Mouse (Mus musculus): ENCODE measurements around the gene Dhx32.

Gene Dhx32

GRCm38 (mm10) chr7:133782717-133783435 is at the start of gene Dhx32:
TSS of gene Dhx32 (minus strand) at chr7:133782726.
- in situ Hi-C loops (cut with MboI; ENCODE audit: unreplicated experiment in 2 of 2), result loop anchor here in 1 of 2 experiments (25.0 kb wide), 1 partner anchor 746 kb away; no protein-coding TSS in a partner anchor

GRCm38 (mm10) chr7:133829579-133829978 is 47.1 kb upstream of the Dhx32 start:
- in situ Hi-C loops (cut with MboI; ENCODE audit: unreplicated experiment in 2 of 2), result loop anchor here in 1 of 2 experiments (25.0 kb wide), 1 partner anchor 1908 kb away; no protein-coding TSS in a partner anchor

- in situ Hi-C loops (cut with MboI; ENCODE audit: unreplicated experiment in 2 of 2), result loop anchor here in 1 of 2 experiments (25.0 kb wide), 1 partner anchor 1909 kb away; no protein-coding TSS in a partner anchor
Measured at GRCm38 (mm10) chr7:133828514-133828913, 46.0 kb upstream of the Dhx32 start.

- in situ Hi-C loops (cut with MboI; ENCODE audit: unreplicated experiment in 2 of 2), result no loop called here
Measured at GRCm38 (mm10) chr7:133824579-133824978, 42.1 kb upstream of the Dhx32 start.

- in situ Hi-C loops (cut with MboI; ENCODE audit: unreplicated experiment in 2 of 2), result no loop called here
Measured at GRCm38 (mm10) chr7:133823751-133824150, 41.2 kb upstream of the Dhx32 start.

- in situ Hi-C loops (cut with MboI; ENCODE audit: unreplicated experiment in 2 of 2), result no loop called here
Measured at GRCm38 (mm10) chr7:133813331-133813730, 30.8 kb upstream of the Dhx32 start.

- in situ Hi-C loops (cut with MboI; ENCODE audit: unreplicated experiment in 2 of 2), result no loop called here
Measured at GRCm38 (mm10) chr7:133812927-133813326, 30.4 kb upstream of the Dhx32 start.

- in situ Hi-C loops (cut with MboI; ENCODE audit: unreplicated experiment in 2 of 2), result no loop called here
Measured at GRCm38 (mm10) chr7:133805614-133806175, 23.2 kb upstream of the Dhx32 start.

GRCm38 (mm10) chr7:133801823-133802222 is 19.3 kb upstream of the Dhx32 start:
- in situ Hi-C loops (cut with MboI; ENCODE audit: unreplicated experiment in 2 of 2), result no loop called here

- in situ Hi-C loops (cut with MboI; ENCODE audit: unreplicated experiment in 2 of 2), result loop anchor here in 1 of 2 experiments (25.0 kb wide), 1 partner anchor 763 kb away; no protein-coding TSS in a partner anchor
Measured at GRCm38 (mm10) chr7:133799928-133800327, 17.4 kb upstream of the Dhx32 start.

GRCm38 (mm10) chr7:133794720-133795119 is 12.2 kb upstream of the Dhx32 start:
- in situ Hi-C loops (cut with MboI; ENCODE audit: unreplicated experiment in 2 of 2), result loop anchor here in 1 of 2 experiments (25.0 kb wide), 1 partner anchor 757 kb away; no protein-coding TSS in a partner anchor

- in situ Hi-C loops (cut with MboI; ENCODE audit: unreplicated experiment in 2 of 2), result loop anchor here in 1 of 2 experiments (25.0 kb wide), 1 partner anchor 756 kb away; no protein-coding TSS in a partner anchor
Measured at GRCm38 (mm10) chr7:133793248-133794131, 11.0 kb upstream of the Dhx32 start.

- in situ Hi-C loops (cut with MboI; ENCODE audit: unreplicated experiment in 2 of 2), result loop anchor here in 1 of 2 experiments (25.0 kb wide), 1 partner anchor 755 kb away; no protein-coding TSS in a partner anchor
Measured at GRCm38 (mm10) chr7:133792771-133793170, 10.2 kb upstream of the Dhx32 start.

- in situ Hi-C loops (cut with MboI; ENCODE audit: unreplicated experiment in 2 of 2), result loop anchor here in 1 of 2 experiments (25.0 kb wide), 1 partner anchor 753 kb away; no protein-coding TSS in a partner anchor
Measured at GRCm38 (mm10) chr7:133790608-133791229, 8.2 kb upstream of the Dhx32 start.

- in situ Hi-C loops (cut with MboI; ENCODE audit: unreplicated experiment in 2 of 2), result loop anchor here in 1 of 2 experiments (25.0 kb wide), 1 partner anchor 753 kb away; no protein-coding TSS in a partner anchor
Measured at GRCm38 (mm10) chr7:133790171-133790570, 7.6 kb upstream of the Dhx32 start.

- in situ Hi-C loops (cut with MboI; ENCODE audit: unreplicated experiment in 2 of 2), result loop anchor here in 1 of 2 experiments (25.0 kb wide), 1 partner anchor 751 kb away; no protein-coding TSS in a partner anchor
Measured at GRCm38 (mm10) chr7:133788147-133788546, 5.6 kb upstream of the Dhx32 start.

GRCm38 (mm10) chr7:133787571-133787970 is 5.0 kb upstream of the Dhx32 start:
- in situ Hi-C loops (cut with MboI; ENCODE audit: unreplicated experiment in 2 of 2), result loop anchor here in 1 of 2 experiments (25.0 kb wide), 1 partner anchor 750 kb away; no protein-coding TSS in a partner anchor

- in situ Hi-C loops (cut with MboI; ENCODE audit: unreplicated experiment in 2 of 2), result loop anchor here in 1 of 2 experiments (25.0 kb wide), 1 partner anchor 745 kb away; no protein-coding TSS in a partner anchor
Measured at GRCm38 (mm10) chr7:133781991-133782390, 535 bp downstream of the Dhx32 start.

GRCm38 (mm10) chr7:133781583-133781982 is 943 bp downstream of the Dhx32 start:
- in situ Hi-C loops (cut with MboI; ENCODE audit: unreplicated experiment in 2 of 2), result loop anchor here in 1 of 2 experiments (25.0 kb wide), 1 partner anchor 744 kb away; no protein-coding TSS in a partner anchor

Measured in v-Abl transformed pro-B cells (cell line).